Mouse (Mus musculus): ENCODE results near the gene Rbm8a2. TPM values are rescaled to one million over a fixed set of nuclear protein-coding genes. Genes with fewer than 3 reads are reported as not detected.
A peak's percentile ranks its signal among the peaks of the same experiment; 100 is the strongest.
"Not testable (repeated sequence)": the region's sequence is repeated elsewhere in the genome, so short reads cannot be mapped to it uniquely, and the experiment has no call there.

The Rbm8a2 gene
- 0.74 and 1.6 TPM in 2 replicates for polyA plus RNA-seq (2016; fragmentation: Nextera tagmentation; extraction: Ambion mirVana)

DNA sequence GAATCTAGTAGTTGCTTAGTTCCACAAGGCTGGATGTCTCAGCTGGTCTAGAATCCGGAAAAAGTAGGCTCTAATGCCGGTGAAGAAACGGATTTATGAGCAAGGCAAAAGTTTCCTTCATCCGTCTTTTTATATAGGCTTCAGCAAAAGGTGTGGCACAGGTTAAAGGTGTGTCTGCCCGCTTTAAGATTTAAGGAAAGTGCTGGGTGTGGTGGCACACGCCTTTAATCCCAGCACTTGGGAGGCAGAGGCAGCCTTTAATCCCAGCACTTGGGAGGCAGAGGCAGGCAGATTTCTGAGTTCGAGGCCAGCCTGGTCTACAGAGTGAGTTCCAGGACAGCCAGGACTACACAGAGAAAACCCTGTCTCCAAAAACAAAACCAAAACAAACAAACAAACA lies at the start of gene Rbm8a2:
Gene Rbm8a2 (minus strand): TSS at position 101 of the 400 bp plus-strand sequence.
- ATAC-seq (ENCODE audit: low FRiP score); H3K27ac ChIP-seq: not testable (repeated sequence)
- WGBS, result 91% methylated on average over 7 of the region's 7 CpGs

GRCm38 (mm10) chr1:176028397-176028796 lies 49.5 kb upstream of the Rbm8a2 start:
- no peak overlapping the region for H3K9ac ChIP-seq
- H3K36me3 ChIP-seq, result no peaks in the 10 kb centered on the region
- no peak overlapping the region for H3K4me2 ChIP-seq (replicated peaks)
- 61% methylated on average over 3 of the region's 3 CpGs for WGBS
- H3K27me3 ChIP-seq, result no peaks in the 10 kb centered on the region
- H3K9me3 ChIP-seq (replicated peaks), result no peaks in the 10 kb centered on the region
- ATAC-seq (ENCODE audit: low FRiP score), result no peak
- no peak overlapping the region for H3K27ac ChIP-seq
- no peaks in the 10 kb centered on the region for H3K4me1 ChIP-seq
- H3K4me3 ChIP-seq, result no peak overlapping the region

More for the DNA sequence above, at the start of gene Rbm8a2:
- not testable (repeated sequence) for H3K36me3 ChIP-seq; H3K4me2 ChIP-seq (replicated peaks); H3K9ac ChIP-seq; H3K9me3 ChIP-seq (replicated peaks); H3K4me1 ChIP-seq; H3K27me3 ChIP-seq; H3K4me3 ChIP-seq

- no peaks in the 10 kb centered on the region for H3K9me3 ChIP-seq (replicated peaks)
- H3K27me3 ChIP-seq, result no peaks in the 10 kb centered on the region
- WGBS, result 53% methylated on average over 1 of the region's 1 CpGs
- ATAC-seq (ENCODE audit: low FRiP score), result no peak; the same call in 1 of the 2 replicates
- no peak overlapping the region for H3K4me3 ChIP-seq
- H3K4me2 ChIP-seq (replicated peaks), result no peak overlapping the region
- H3K36me3 ChIP-seq, result no peaks in the 10 kb centered on the region
- H3K27ac ChIP-seq, result no peak overlapping the region
- no peak overlapping the region for H3K9ac ChIP-seq
- no peaks in the 10 kb centered on the region for H3K4me1 ChIP-seq
These were observed 45.6 kb upstream of the Rbm8a2 start for GRCm38 (mm10) chr1:176024501-176024900.

GRCm38 (mm10) chr1:176018523-176018922 lies 39.6 kb upstream of the Rbm8a2 start:
- Histone ChIP-seq H3K4me1 (peaks cover 6% of the 10 kb centered on the region), H3K27ac (no peak overlapping the region), H3K4me2 (replicated peaks) (no peak overlapping the region), H3K36me3 (no peaks in the 10 kb centered on the region), H3K27me3 (no peaks in the 10 kb centered on the region), H3K9ac (no peak overlapping the region), H3K9me3 (replicated peaks) (no peaks in the 10 kb centered on the region), H3K4me3 (no peak overlapping the region)
- 87% methylated on average over 3 of the region's 3 CpGs for WGBS
- ATAC-seq (ENCODE audit: low FRiP score), result 0 out of 2 replicates have a peak, but pooled peaks have one; percentile 18

GRCm38 (mm10) chr1:176016076-176016475 lies 37.2 kb upstream of the Rbm8a2 start:
- H3K4me1 ChIP-seq, result peaks cover 10% of the 10 kb centered on the region
- H3K9me3 ChIP-seq (replicated peaks), result no peaks in the 10 kb centered on the region
- H3K27me3 ChIP-seq, result no peaks in the 10 kb centered on the region
- no peak overlapping the region for H3K4me2 ChIP-seq (replicated peaks)
- no peak overlapping the region for H3K9ac ChIP-seq
- no peak overlapping the region for H3K4me3 ChIP-seq
- 46% methylated on average over 3 of the region's 3 CpGs for WGBS
- H3K36me3 ChIP-seq, result no peaks in the 10 kb centered on the region
- H3K27ac ChIP-seq, result no peak overlapping the region
- no peak for ATAC-seq (ENCODE audit: low FRiP score)

DNA sequence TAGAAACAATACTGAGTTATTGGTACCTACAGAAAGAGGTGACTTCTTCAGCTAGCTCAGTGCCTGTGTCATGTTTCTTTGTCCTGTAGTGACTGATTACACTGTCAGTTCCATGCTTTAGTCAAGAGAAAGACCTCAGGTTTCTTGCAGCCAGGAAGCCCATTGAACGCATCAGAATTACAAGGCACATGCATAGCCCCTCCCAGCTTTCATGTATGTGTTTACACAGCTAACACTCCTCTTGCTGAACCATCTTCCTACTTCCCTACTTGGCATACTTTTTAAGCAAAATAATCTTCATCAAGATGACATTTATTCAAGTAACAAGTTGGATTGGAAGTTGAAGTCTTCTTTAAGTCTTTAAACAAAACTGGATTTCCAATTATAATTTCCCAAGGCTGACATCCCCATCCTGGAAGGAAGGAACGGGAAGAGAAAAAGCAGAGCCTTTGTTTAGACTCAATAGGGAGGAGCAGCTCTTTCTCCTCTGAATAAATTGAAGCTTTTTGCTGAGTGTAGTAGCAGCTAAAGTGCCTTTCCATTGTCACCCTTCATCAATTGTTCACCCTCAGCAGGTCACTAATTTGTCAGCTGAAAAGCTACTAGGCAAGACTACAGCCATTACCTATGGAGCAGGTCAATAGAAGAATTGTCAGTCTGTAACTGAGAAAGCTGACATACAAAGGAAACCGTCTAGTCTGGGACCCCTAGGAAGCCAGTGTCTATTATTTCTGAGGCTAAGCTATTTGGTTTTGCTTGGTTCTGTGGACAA lies 34.8 kb upstream of the Rbm8a2 start:
- no peak overlapping the region for H3K27ac ChIP-seq
- H3K36me3 ChIP-seq, result no peaks in the 10 kb centered on the region
- no peaks in the 10 kb centered on the region for H3K9me3 ChIP-seq (replicated peaks)
- no peaks in the 10 kb centered on the region for H3K27me3 ChIP-seq
- no peak overlapping the region for H3K4me2 ChIP-seq (replicated peaks)
- WGBS, result 12% methylated on average over 3 of the region's 3 CpGs
- H3K4me1 ChIP-seq, result peaks cover 10% of the 10 kb centered on the region
- ATAC-seq (ENCODE audit: low FRiP score), result peak; percentile 67
- no peak overlapping the region for H3K4me3 ChIP-seq
- H3K9ac ChIP-seq, result no peak overlapping the region

GRCm38 (mm10) chr1:176011535-176011934 lies 32.6 kb upstream of the Rbm8a2 start:
- ATAC-seq (ENCODE audit: low FRiP score), result no peak
- Histone ChIP-seq H3K9me3 (replicated peaks) (no peaks in the 10 kb centered on the region), H3K27ac (no peak overlapping the region), H3K27me3 (no peaks in the 10 kb centered on the region), H3K4me2 (replicated peaks) (no peak overlapping the region), H3K36me3 (no peaks in the 10 kb centered on the region), H3K4me1 (peaks cover 10% of the 10 kb centered on the region), H3K4me3 (no peak overlapping the region), H3K9ac (no peak overlapping the region)

DNA sequence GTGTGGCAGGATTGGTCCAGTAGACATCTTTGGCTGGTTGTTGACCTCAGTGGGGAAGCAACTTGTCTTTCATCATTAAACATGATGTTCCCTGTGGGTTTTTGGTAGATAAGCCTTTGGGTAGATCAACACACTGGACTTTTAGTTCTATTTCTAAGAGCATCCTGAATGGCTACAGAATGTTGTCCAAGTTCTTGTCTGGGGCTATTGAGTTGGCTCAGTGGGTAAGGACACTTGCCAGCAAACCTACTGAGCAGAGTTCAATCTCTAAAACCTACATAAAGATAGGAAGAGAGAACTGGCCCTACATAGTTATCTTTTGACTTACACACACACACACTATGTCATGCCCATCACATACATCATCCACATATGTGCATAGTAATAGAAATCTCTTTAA lies 32.2 kb upstream of the Rbm8a2 start:
- H3K4me1 ChIP-seq, result peaks cover 10% of the 10 kb centered on the region
- no peaks in the 10 kb centered on the region for H3K27me3 ChIP-seq
- H3K9me3 ChIP-seq (replicated peaks), result no peaks in the 10 kb centered on the region
- no peak overlapping the region for H3K4me3 ChIP-seq
- no peak for ATAC-seq (ENCODE audit: low FRiP score)
- no peaks in the 10 kb centered on the region for H3K36me3 ChIP-seq
- H3K9ac ChIP-seq, result no peak overlapping the region
- H3K27ac ChIP-seq, result no peak overlapping the region
- no peak overlapping the region for H3K4me2 ChIP-seq (replicated peaks)

DNA sequence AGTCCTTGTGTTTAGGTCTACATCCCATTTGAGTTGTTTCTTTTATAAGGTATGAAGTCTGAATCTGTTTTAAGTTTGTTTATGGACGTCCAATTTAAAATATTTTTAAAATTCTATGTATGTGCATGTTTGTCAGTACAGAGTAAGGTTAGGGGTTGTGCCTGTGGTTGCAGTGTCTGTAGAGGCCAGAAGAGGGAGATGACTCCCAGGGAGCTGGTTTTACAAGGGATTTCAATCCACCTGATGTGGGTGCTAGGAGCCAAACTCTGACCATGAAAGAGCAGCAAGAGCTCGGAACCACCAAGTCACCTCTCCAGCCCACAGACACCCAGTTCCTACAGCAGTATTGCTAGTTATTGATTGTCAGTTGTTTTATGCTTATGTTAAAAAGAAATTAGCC lies 29.5 kb upstream of the Rbm8a2 start:
- 86% methylated on average over 2 of the region's 2 CpGs for WGBS
- H3K4me3 ChIP-seq, result no peak overlapping the region
- H3K4me1 ChIP-seq, result peaks cover 4% of the 10 kb centered on the region; the same call in 1 of the 2 replicates
- no peaks in the 10 kb centered on the region for H3K9me3 ChIP-seq (replicated peaks)
- H3K27me3 ChIP-seq, result no peaks in the 10 kb centered on the region
- no peaks in the 10 kb centered on the region for H3K36me3 ChIP-seq
- no peak overlapping the region for H3K4me2 ChIP-seq (replicated peaks)
- no peak for ATAC-seq (ENCODE audit: low FRiP score)
- no peak overlapping the region for H3K27ac ChIP-seq
- no peak overlapping the region for H3K9ac ChIP-seq

DNA sequence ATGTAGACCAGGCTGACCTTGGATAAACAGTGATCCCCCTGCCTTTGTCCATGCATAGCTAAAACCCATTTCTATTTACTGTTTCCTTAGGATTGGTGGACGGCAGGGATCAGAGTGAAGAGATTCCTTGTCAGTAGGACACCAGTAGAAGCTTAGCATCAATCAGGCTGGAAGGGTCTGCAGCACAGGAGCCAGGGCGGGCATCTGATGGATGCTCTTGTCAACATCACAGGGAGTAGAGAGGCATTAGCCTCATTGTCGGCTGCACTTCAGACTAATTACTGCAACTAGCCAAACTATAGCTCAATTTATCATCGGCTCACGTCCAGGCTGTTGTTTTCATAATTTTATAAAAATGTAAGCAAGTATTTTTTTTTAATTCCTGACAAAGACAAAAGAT lies 21.7 kb upstream of the Rbm8a2 start:
- Histone ChIP-seq H3K27me3 (no peaks in the 10 kb centered on the region), H3K36me3 (no peaks in the 10 kb centered on the region), H3K9ac (no peak overlapping the region), H3K4me3 (no peak overlapping the region), H3K27ac (no peak overlapping the region), H3K9me3 (replicated peaks) (no peaks in the 10 kb centered on the region), H3K4me1 (peaks cover 5% of the 10 kb centered on the region), H3K4me2 (replicated peaks) (no peak overlapping the region)
- ATAC-seq (ENCODE audit: low FRiP score), result no peak
- 55% methylated on average over 5 of the region's 5 CpGs for WGBS

DNA sequence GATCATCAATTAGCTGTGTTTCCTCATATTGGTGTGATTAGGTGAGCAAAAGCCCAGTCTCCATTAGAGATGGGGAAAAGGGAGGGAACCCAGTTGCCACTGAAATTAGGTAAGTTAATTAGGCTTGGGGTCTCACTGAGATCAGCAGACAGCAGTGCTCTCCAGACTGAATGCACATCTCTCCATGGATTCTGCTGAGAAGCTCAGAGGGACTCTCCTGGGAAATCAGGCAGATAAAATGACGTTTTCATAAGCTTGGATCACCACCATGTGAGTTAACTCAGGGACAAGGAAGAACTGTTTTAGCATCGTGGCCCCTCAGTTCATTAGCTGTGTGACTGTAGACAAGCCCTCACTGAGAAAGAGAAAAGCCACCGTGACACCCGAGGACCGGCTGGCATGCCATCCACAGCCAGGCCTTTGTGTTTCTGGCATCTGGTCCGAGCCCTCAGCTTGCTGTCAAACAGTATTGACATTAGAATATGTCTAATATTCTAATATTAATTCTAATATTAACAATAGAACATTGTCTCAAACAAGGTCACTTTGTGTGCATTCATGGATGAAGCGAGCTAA lies 18.2 kb upstream of the Rbm8a2 start:
- 43% methylated on average over 7 of the region's 7 CpGs for WGBS
- no peak overlapping the region for H3K4me2 ChIP-seq (replicated peaks)
- H3K36me3 ChIP-seq, result no peaks in the 10 kb centered on the region
- H3K9me3 ChIP-seq (replicated peaks), result no peaks in the 10 kb centered on the region
- peak; percentile 63 for ATAC-seq (ENCODE audit: low FRiP score)
- H3K4me3 ChIP-seq, result no peak overlapping the region
- no peaks in the 10 kb centered on the region for H3K27me3 ChIP-seq
- no peak overlapping the region for H3K9ac ChIP-seq
- peaks cover 5% of the 10 kb centered on the region for H3K4me1 ChIP-seq
- peak overlapping the region; percentile 14 for H3K27ac ChIP-seq

GRCm38 (mm10) chr1:175988912-175989311 lies 10.0 kb upstream of the Rbm8a2 start:
- Histone ChIP-seq H3K4me3 (no peak overlapping the region), H3K9ac (no peak overlapping the region), H3K4me2 (replicated peaks) (no peak overlapping the region), H3K36me3 (peaks cover 3% of the 10 kb centered on the region; the same call in 1 of the 2 replicates), H3K27ac (no peak overlapping the region), H3K27me3 (no peaks in the 10 kb centered on the region), H3K4me1 (no peaks in the 10 kb centered on the region), H3K9me3 (replicated peaks) (no peaks in the 10 kb centered on the region)
- WGBS, result 87% methylated on average over 4 of the region's 4 CpGs
- no peak for ATAC-seq (ENCODE audit: low FRiP score)

DNA sequence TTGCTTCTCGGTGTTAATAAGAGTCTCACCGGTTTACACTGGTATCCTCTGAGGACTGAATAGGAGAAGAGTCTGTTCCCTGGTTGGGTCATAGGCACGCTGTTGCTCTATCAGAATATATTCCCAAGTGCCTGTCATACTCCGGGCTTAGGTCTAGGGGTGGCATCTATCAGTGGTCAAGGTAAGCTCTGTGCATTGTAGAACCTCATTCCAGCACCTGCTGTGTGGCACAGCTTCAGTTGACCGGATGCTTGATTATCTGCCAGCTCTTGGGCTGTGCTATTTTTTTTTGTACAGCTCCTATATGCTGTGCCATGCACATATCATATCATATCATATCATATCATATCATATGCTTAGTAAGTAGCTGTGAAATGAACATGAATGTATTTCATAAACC lies 9.5 kb upstream of the Rbm8a2 start:
- no peaks in the 10 kb centered on the region for H3K4me1 ChIP-seq
- no peaks in the 10 kb centered on the region for H3K27me3 ChIP-seq
- H3K9ac ChIP-seq, result no peak overlapping the region
- no peak overlapping the region for H3K4me3 ChIP-seq
- H3K9me3 ChIP-seq (replicated peaks), result no peaks in the 10 kb centered on the region
- peaks cover 3% of the 10 kb centered on the region; the same call in 1 of the 2 replicates for H3K36me3 ChIP-seq
- WGBS, result 94% methylated on average over 5 of the region's 5 CpGs
- no peak overlapping the region for H3K27ac ChIP-seq
- no peak overlapping the region for H3K4me2 ChIP-seq (replicated peaks)
- no peak for ATAC-seq (ENCODE audit: low FRiP score)

Measured in hindbrain, embryonic 12.5 days (tissue).